In genomic region chr8:70173320-70173719, GRCm38 (mm10) we compare ENCODE assay signal across 10 mouse cellular contexts. TPM values are rescaled to one million over a fixed set of nuclear protein-coding genes. Genes with fewer than 3 reads are reported as not detected.
A peak's percentile ranks its signal among the peaks of the same experiment; 100 is the strongest.
DNase-seq lines count a peak whose midpoint lies in the region; ATAC-seq and TF ChIP-seq lines count a peak whose summit lies in the region.
"Had no signal": no experiment of that assay in that cellular context is flagged by ENCODE, and none has a peak within 500 bp of the region (broad histone marks: within the 10 kb centered on the region; RNA-seq: fewer than 3 reads in every experiment).

No protein-coding gene starts in this region.

- no peak for ATAC-seq in hindbrain, embryonic 12.5 days (ENCODE audit: low FRiP score)
- ATAC-seq in hindbrain, embryonic 16.5 days = no peak
- ATAC-seq in forebrain, postnatal 0 days = no peak
- peak; percentile 40; the same call in 1 of the 2 replicates for ATAC-seq in liver, embryonic 15.5 days (ENCODE audit: insufficient read depth)

- no peak for TF ChIP-seq CTCF in forebrain, postnatal 0 days (IDR thresholded peaks at IDR 0.05; ENCODE audit: low read depth)

- H3K27ac ChIP-seq in hindbrain, embryonic 12.5 days = no peak overlapping the region
- H3K27ac ChIP-seq in hindbrain, embryonic 16.5 days (ENCODE audit: low read depth, low read length) = no peak overlapping the region
- no peak overlapping the region for H3K27ac ChIP-seq in embryonic facial prominence, embryonic 10.5 days (replicated peaks)
- no peak overlapping the region for H3K27ac ChIP-seq in forebrain, postnatal 0 days (ENCODE audit: low read depth, low read length)
- peak overlapping the region; percentile 60; the same call in 1 of the 2 replicates for H3K27ac ChIP-seq in liver, embryonic 15.5 days (replicated peaks)
- H3K27ac ChIP-seq: heart, adult 2 months had no signal

- peaks cover 18% of the 10 kb centered on the region for H3K4me1 ChIP-seq in hindbrain, embryonic 12.5 days
- peaks cover 3% of the 10 kb centered on the region for H3K4me1 ChIP-seq in hindbrain, embryonic 16.5 days (ENCODE audit: control insufficient read depth, insufficient read depth, low read depth, low read length)
- H3K4me1 ChIP-seq in embryonic facial prominence, embryonic 10.5 days = peaks cover 27% of the 10 kb centered on the region
- H3K4me1 ChIP-seq in forebrain, postnatal 0 days (ENCODE audit: insufficient read depth) = 0 out of 2 replicates have a peak, but pooled peaks cover 4% of the 10 kb centered on the region
- peaks cover 44% of the 10 kb centered on the region for H3K4me1 ChIP-seq in liver, embryonic 15.5 days (replicated peaks)

- no peak overlapping the region for H3K4me3 ChIP-seq in hindbrain, embryonic 12.5 days
- no peak overlapping the region for H3K4me3 ChIP-seq in hindbrain, embryonic 16.5 days (ENCODE audit: low read length)
- H3K4me3 ChIP-seq in embryonic facial prominence, embryonic 10.5 days = peak overlapping the region; percentile 69; the same call in 1 of the 2 replicates
- H3K4me3 ChIP-seq in forebrain, postnatal 0 days (ENCODE audit: low read depth, low read length) = no peak overlapping the region
- H3K4me3 ChIP-seq in liver, embryonic 15.5 days (replicated peaks) = peak overlapping the region; percentile 66; the same call in 1 of the 2 replicates

- H3K36me3 ChIP-seq in hindbrain, embryonic 12.5 days = peaks cover 16% of the 10 kb centered on the region; the same call in 1 of the 2 replicates
- H3K36me3 ChIP-seq in hindbrain, embryonic 16.5 days (ENCODE audit: control insufficient read depth, insufficient read depth, low read length) = peaks cover 7% of the 10 kb centered on the region
- H3K36me3 ChIP-seq in embryonic facial prominence, embryonic 10.5 days (replicated peaks) = peaks cover 35% of the 10 kb centered on the region
- H3K36me3 ChIP-seq in forebrain, postnatal 0 days (ENCODE audit: insufficient read depth) = peaks cover 12% of the 10 kb centered on the region
- peaks cover 18% of the 10 kb centered on the region for H3K36me3 ChIP-seq in liver, embryonic 15.5 days (replicated peaks)

- no peak for DNase-seq in embryonic facial prominence, embryonic 10.5 days (ENCODE audit: low spot score)
- no peak for DNase-seq in forebrain, postnatal 0 days
- no peak for DNase-seq in spleen, adult 12 weeks (ENCODE audit: low spot score)
- DNase-seq in layer of hippocampus, adult 8-10 months (ENCODE audit: low spot score in 2 of 2) = no peak
- no peak for DNase-seq in right cerebral cortex, postnatal 10 days (ENCODE audit: low spot score in 2 of 2)
- DNase-seq: heart, adult 2 months; thymus, postnatal 14 days had no signal

- 0 out of 2 replicates have a peak overlapping the region, but pooled peaks have one; percentile 60 for H3K4me2 ChIP-seq in hindbrain, embryonic 12.5 days (replicated peaks)
- H3K4me2 ChIP-seq in hindbrain, embryonic 16.5 days (ENCODE audit: low read length) = no peak overlapping the region
- H3K4me2 ChIP-seq in forebrain, postnatal 0 days (ENCODE audit: low read depth) = 0 out of 2 replicates have a peak overlapping the region, but pooled peaks have one; percentile 57
- H3K4me2 ChIP-seq in liver, embryonic 15.5 days = peak overlapping the region; percentile 71

- H3K27me3 ChIP-seq in hindbrain, embryonic 12.5 days = no peaks in the 10 kb centered on the region
- no peaks in the 10 kb centered on the region for H3K27me3 ChIP-seq in hindbrain, embryonic 16.5 days (replicated peaks; ENCODE audit: control insufficient read depth, insufficient read depth, low read length)
- peaks cover 3% of the 10 kb centered on the region; the same call in 1 of the 2 replicates for H3K27me3 ChIP-seq in embryonic facial prominence, embryonic 10.5 days (replicated peaks; ENCODE audit: low read depth, poor library complexity, severe bottlenecking)
- no peaks in the 10 kb centered on the region for H3K27me3 ChIP-seq in forebrain, postnatal 0 days (ENCODE audit: insufficient read depth, low read length)
- H3K27me3 ChIP-seq in liver, embryonic 15.5 days = no peaks in the 10 kb centered on the region

- WGBS in hindbrain, embryonic 12.5 days = 94% methylated on average over 5 of the region's 5 CpGs
- WGBS in hindbrain, embryonic 16.5 days = 90% methylated on average over 5 of the region's 5 CpGs
- WGBS in embryonic facial prominence, embryonic 10.5 days = 74% methylated on average over 5 of the region's 5 CpGs
- 81% methylated on average over 5 of the region's 5 CpGs for WGBS in forebrain, postnatal 0 days
- 25% methylated on average over 5 of the region's 5 CpGs for WGBS in liver, embryonic 15.5 days (ENCODE audit: insufficient replicate concordance)

- no peaks in the 10 kb centered on the region for H3K9me3 ChIP-seq in hindbrain, embryonic 12.5 days (replicated peaks)
- no peaks in the 10 kb centered on the region for H3K9me3 ChIP-seq in hindbrain, embryonic 16.5 days (ENCODE audit: control insufficient read depth, low read length)
- no peaks in the 10 kb centered on the region for H3K9me3 ChIP-seq in embryonic facial prominence, embryonic 10.5 days
- H3K9me3 ChIP-seq in forebrain, postnatal 0 days (ENCODE audit: low read length) = no peaks in the 10 kb centered on the region
- H3K9me3 ChIP-seq in liver, embryonic 15.5 days (replicated peaks) = no peaks in the 10 kb centered on the region

- H3K9ac ChIP-seq in hindbrain, embryonic 12.5 days = no peak overlapping the region
- no peak overlapping the region for H3K9ac ChIP-seq in hindbrain, embryonic 16.5 days (ENCODE audit: low read depth, low read length)
- H3K9ac ChIP-seq in forebrain, postnatal 0 days = no peak overlapping the region
- H3K9ac ChIP-seq in liver, embryonic 15.5 days = 0 out of 2 replicates have a peak overlapping the region, but pooled peaks have one; percentile 4

RNA-seq across cellular contexts. Expression of gene Tmem161a, which starts 1.2 kb away (rescaled TPM):
- 43.9 and 47.9 TPM in 2 replicates for polyA plus RNA-seq in hindbrain, embryonic 12.5 days (2016; fragmentation: Nextera tagmentation; extraction: Ambion mirVana)
- 54.2 and 57.4 TPM in 2 replicates for polyA plus RNA-seq in hindbrain, embryonic 16.5 days (2015; fragmentation: Nextera tagmentation; extraction: Ambion mirVana)
- polyA plus RNA-seq in embryonic facial prominence, embryonic 10.5 days (2016; fragmentation: Nextera tagmentation; extraction: Ambion mirVana) = 66.1 and 72.1 TPM in 2 replicates
- 60.7 and 74.9 TPM in 2 replicates for total RNA-seq in forebrain, postnatal 0 days (2014; rRNA removed)
- polyA plus RNA-seq in forebrain, postnatal 0 days (2015; fragmentation: Nextera tagmentation; extraction: Ambion mirVana) = 43.3 and 52.7 TPM in 2 replicates
- polyA plus RNA-seq in liver, embryonic 15.5 days (2015; fragmentation: Nextera tagmentation; extraction: Ambion mirVana) = 28.1 and 31.9 TPM in 2 replicates
- 10 to 100 TPM; 48.9 to 58.8 (median 53.3) TPM for total RNA-seq in layer of hippocampus, adult 8-10 months (2022)

RNA-seq across cellular contexts. Expression of gene Mef2b, which starts 33.8 kb away (rescaled TPM):
- polyA plus RNA-seq in hindbrain, embryonic 12.5 days (2016; fragmentation: Nextera tagmentation; extraction: Ambion mirVana) = 0.32 and 0.70 TPM in 2 replicates
- polyA plus RNA-seq in hindbrain, embryonic 16.5 days (2015; fragmentation: Nextera tagmentation; extraction: Ambion mirVana) = 0.85 and 1.2 TPM in 2 replicates
- 0.69 and 0.70 TPM in 2 replicates for polyA plus RNA-seq in embryonic facial prominence, embryonic 10.5 days (2016; fragmentation: Nextera tagmentation; extraction: Ambion mirVana)
- 0.90 TPM in 1 of 2 replicates, not detected in the other for total RNA-seq in forebrain, postnatal 0 days (2014; rRNA removed)
- polyA plus RNA-seq in forebrain, postnatal 0 days (2015; fragmentation: Nextera tagmentation; extraction: Ambion mirVana) = 1.3 and 1.7 TPM in 2 replicates
- polyA plus RNA-seq in liver, embryonic 15.5 days (2015; fragmentation: Nextera tagmentation; extraction: Ambion mirVana) = not detected in 2 replicates
- total RNA-seq in layer of hippocampus, adult 8-10 months (2022) = under 1 TPM in 2 of 4 experiments, not detected in 2; 0.82 to 0.96 TPM

RNA-seq across cellular contexts. Expression of gene Borcs8, which starts 34.0 kb away (rescaled TPM):
- polyA plus RNA-seq in hindbrain, embryonic 12.5 days (2016; fragmentation: Nextera tagmentation; extraction: Ambion mirVana) = 38.2 and 42.1 TPM in 2 replicates
- polyA plus RNA-seq in hindbrain, embryonic 16.5 days (2015; fragmentation: Nextera tagmentation; extraction: Ambion mirVana) = 56.4 and 57.1 TPM in 2 replicates
- polyA plus RNA-seq in embryonic facial prominence, embryonic 10.5 days (2016; fragmentation: Nextera tagmentation; extraction: Ambion mirVana) = 45.8 and 46.8 TPM in 2 replicates
- 59.3 and 74.9 TPM in 2 replicates for total RNA-seq in forebrain, postnatal 0 days (2014; rRNA removed)
- 56.5 and 64.4 TPM in 2 replicates for polyA plus RNA-seq in forebrain, postnatal 0 days (2015; fragmentation: Nextera tagmentation; extraction: Ambion mirVana)
- polyA plus RNA-seq in liver, embryonic 15.5 days (2015; fragmentation: Nextera tagmentation; extraction: Ambion mirVana) = 22.4 and 25.7 TPM in 2 replicates
- 10 to 100 TPM; 41.6 to 46.4 (median 43.8) TPM for total RNA-seq in layer of hippocampus, adult 8-10 months (2022)

RNA-seq across cellular contexts. Expression of gene Rfxank, which starts 34.4 kb away (rescaled TPM):
- 17.0 and 21.0 TPM in 2 replicates for polyA plus RNA-seq in hindbrain, embryonic 12.5 days (2016; fragmentation: Nextera tagmentation; extraction: Ambion mirVana)
- 12.3 and 12.5 TPM in 2 replicates for polyA plus RNA-seq in hindbrain, embryonic 16.5 days (2015; fragmentation: Nextera tagmentation; extraction: Ambion mirVana)
- 22.4 and 25.2 TPM in 2 replicates for polyA plus RNA-seq in embryonic facial prominence, embryonic 10.5 days (2016; fragmentation: Nextera tagmentation; extraction: Ambion mirVana)
- 8.5 and 10.2 TPM in 2 replicates for total RNA-seq in forebrain, postnatal 0 days (2014; rRNA removed)
- polyA plus RNA-seq in forebrain, postnatal 0 days (2015; fragmentation: Nextera tagmentation; extraction: Ambion mirVana) = 6.0 and 7.9 TPM in 2 replicates
- 6.5 and 7.3 TPM in 2 replicates for polyA plus RNA-seq in liver, embryonic 15.5 days (2015; fragmentation: Nextera tagmentation; extraction: Ambion mirVana)
- 10 to 100 TPM; 13.6 to 18.9 (median 14.7) TPM for total RNA-seq in layer of hippocampus, adult 8-10 months (2022)

RNA-seq across cellular contexts. Expression of gene Slc25a42, which starts 38.8 kb away (rescaled TPM):
- polyA plus RNA-seq in hindbrain, embryonic 12.5 days (2016; fragmentation: Nextera tagmentation; extraction: Ambion mirVana) = 4.3 and 5.3 TPM in 2 replicates
- 9.5 and 10.1 TPM in 2 replicates for polyA plus RNA-seq in hindbrain, embryonic 16.5 days (2015; fragmentation: Nextera tagmentation; extraction: Ambion mirVana)
- polyA plus RNA-seq in embryonic facial prominence, embryonic 10.5 days (2016; fragmentation: Nextera tagmentation; extraction: Ambion mirVana) = 2.6 and 2.9 TPM in 2 replicates
- 11.7 and 12.0 TPM in 2 replicates for total RNA-seq in forebrain, postnatal 0 days (2014; rRNA removed)
- 4.6 and 6.2 TPM in 2 replicates for polyA plus RNA-seq in forebrain, postnatal 0 days (2015; fragmentation: Nextera tagmentation; extraction: Ambion mirVana)
- 8.0 and 9.2 TPM in 2 replicates for polyA plus RNA-seq in liver, embryonic 15.5 days (2015; fragmentation: Nextera tagmentation; extraction: Ambion mirVana)
- 10 to 100 TPM; 32.9 to 55.2 (median 45.8) TPM for total RNA-seq in layer of hippocampus, adult 8-10 months (2022)

Comparison
In these comparisons a context has a peak if more than half of its experiments do, and no peak if none do; other contexts are left out.
1. H3K4me3 ChIP-seq: peak in embryonic facial prominence, embryonic 10.5 days (single experiment) and liver, embryonic 15.5 days (single experiment); none in hindbrain, embryonic 12.5 days (single experiment), hindbrain, embryonic 16.5 days (single experiment) and forebrain, postnatal 0 days (single experiment).